Mouse (Mus musculus) erythroblast, embryonic 14.5 days (primary cell): ENCODE data around the gene Cmtr1. TPM values are rescaled to one million over a fixed set of nuclear protein-coding genes. Genes with fewer than 3 reads are reported as not detected.

Experiments
- H3K27me3 ChIP-seq: 2 replicates; pipeline ENCODE4 v1.6.1; 2012; ENCODE audit warnings: inconsistent platforms; ENCODE audit not compliant: control insufficient read depth
- H3K36me3 ChIP-seq: 2 replicates; pipeline ENCODE4 v1.6.1; 2012; ENCODE audit warnings: mild to moderate bottlenecking, inconsistent platforms; ENCODE audit not compliant: control insufficient read depth
- H3K4me1 ChIP-seq: 2 replicates; pipeline ENCODE4 v1.6.1; 2012; ENCODE audit warnings: inconsistent platforms; ENCODE audit not compliant: control insufficient read depth
- H3K4me3 ChIP-seq: replicated peaks from 2 replicates; pipeline ENCODE3; 2012; ENCODE audit warnings: moderate library complexity, mild to moderate bottlenecking, inconsistent platforms
- H3K9me3 ChIP-seq: 2 replicates; pipeline ENCODE4 v1.6.1; 2012; ENCODE audit warnings: low read length, inconsistent platforms, mixed read lengths; ENCODE audit not compliant: control insufficient read depth
- GATA1 ChIP-seq: IDR thresholded peaks from 2 replicates; pipeline ENCODE4 v1.6.1; 2012; ENCODE audit warnings: low read length, inconsistent platforms, mixed read lengths
- TAL1 ChIP-seq: IDR thresholded peaks from 3 replicates; pipeline ENCODE4 v1.6.1; 2012; ENCODE audit warnings: low read length, inconsistent platforms, mixed read lengths
- polyA plus RNA-seq: library from polyadenylated mRNA; stranded (reverse); fragments of >175 nt; gene quantifications from 2 replicates; pipeline ENCODE4 v1.2.3, GENCODE M21; 2012

The Cmtr1 gene
- polyA plus RNA-seq, 1 experiment = 4.5 TPM

- Histone ChIP-seq H3K36me3 (peaks cover 98% of the 10 kb centered on the region), H3K9me3 (peaks cover 3% of the 10 kb centered on the region), H3K27me3 (no peaks in the 10 kb centered on the region), H3K4me1 (peaks cover 17% of the 10 kb centered on the region), H3K4me3 (no peak overlapping the region)
- TF ChIP-seq GATA1 (no peak), TAL1 (no peak)
Observed at GRCm38 (mm10) chr17:29693571-29693970, 33.2 kb downstream of the Cmtr1 start.

GRCm38 (mm10) chr17:29694516-29694915 is 34.1 kb downstream of the Cmtr1 start:
- H3K4me1 ChIP-seq = peaks cover 15% of the 10 kb centered on the region
- no peaks in the 10 kb centered on the region for H3K27me3 ChIP-seq

GRCm38 (mm10) chr17:29696940-29697339 is 36.5 kb downstream of the Cmtr1 start:
- H3K4me1 ChIP-seq = peaks cover 13% of the 10 kb centered on the region
- TF ChIP-seq GATA1 (no peak), TAL1 (no peak)
- no peaks in the 10 kb centered on the region for H3K9me3 ChIP-seq
- H3K4me3 ChIP-seq = no peak overlapping the region
- H3K27me3 ChIP-seq = no peaks in the 10 kb centered on the region
- H3K36me3 ChIP-seq = peaks cover 98% of the 10 kb centered on the region

More at GRCm38 (mm10) chr17:29694516-29694915, 34.1 kb downstream of the Cmtr1 start:
- TF ChIP-seq GATA1 = no peak
- TF ChIP-seq TAL1 = no peak
- Histone ChIP-seq H3K9me3 (no peaks in the 10 kb centered on the region), H3K4me3 (no peak overlapping the region), H3K36me3 (peaks cover 98% of the 10 kb centered on the region)

- TF ChIP-seq GATA1 (no peak), TAL1 (no peak)
- Histone ChIP-seq H3K9me3 (no peaks in the 10 kb centered on the region), H3K4me1 (peaks cover 8% of the 10 kb centered on the region), H3K36me3 (peaks cover 100% of the 10 kb centered on the region), H3K4me3 (no peak overlapping the region), H3K27me3 (no peaks in the 10 kb centered on the region)
Observed at GRCm38 (mm10) chr17:29698421-29698820, 38.0 kb downstream of the Cmtr1 start.

GRCm38 (mm10) chr17:29700573-29700972 is 40.2 kb downstream of the Cmtr1 start:
- Histone ChIP-seq H3K9me3 (no peaks in the 10 kb centered on the region), H3K36me3 (peaks cover 98% of the 10 kb centered on the region), H3K4me3 (no peak overlapping the region), H3K27me3 (no peaks in the 10 kb centered on the region), H3K4me1 (peaks cover 16% of the 10 kb centered on the region)
- TF ChIP-seq TAL1 (no peak), GATA1 (no peak)

GRCm38 (mm10) chr17:29702938-29703710 is 42.7 kb downstream of the Cmtr1 start:
- no peak overlapping the region for H3K4me3 ChIP-seq
- TF ChIP-seq GATA1 = no peak
- no peak for TF ChIP-seq TAL1
- peaks cover 81% of the 10 kb centered on the region for H3K36me3 ChIP-seq
- no peaks in the 10 kb centered on the region for H3K27me3 ChIP-seq
- H3K4me1 ChIP-seq = peaks cover 18% of the 10 kb centered on the region
- no peaks in the 10 kb centered on the region for H3K9me3 ChIP-seq

GRCm38 (mm10) chr17:29704781-29705180 is 44.4 kb downstream of the Cmtr1 start:
- no peaks in the 10 kb centered on the region for H3K27me3 ChIP-seq
- TF ChIP-seq TAL1 = no peak
- TF ChIP-seq GATA1 = no peak
- no peaks in the 10 kb centered on the region for H3K9me3 ChIP-seq
- peaks cover 34% of the 10 kb centered on the region for H3K4me1 ChIP-seq
- no peak overlapping the region for H3K4me3 ChIP-seq
- H3K36me3 ChIP-seq = peaks cover 72% of the 10 kb centered on the region

GRCm38 (mm10) chr17:29705881-29706280 is 45.5 kb downstream of the Cmtr1 start:
- Histone ChIP-seq H3K4me3 (no peak overlapping the region), H3K36me3 (peaks cover 69% of the 10 kb centered on the region), H3K27me3 (no peaks in the 10 kb centered on the region), H3K9me3 (no peaks in the 10 kb centered on the region), H3K4me1 (peaks cover 38% of the 10 kb centered on the region)
- TF ChIP-seq GATA1 = no peak
- TF ChIP-seq TAL1 = no peak

GRCm38 (mm10) chr17:29706981-29707545 is 46.7 kb downstream of the Cmtr1 start:
- no peak overlapping the region for H3K4me3 ChIP-seq
- H3K9me3 ChIP-seq = no peaks in the 10 kb centered on the region
- no peak for TF ChIP-seq GATA1
- TF ChIP-seq TAL1 = no peak
- no peaks in the 10 kb centered on the region for H3K27me3 ChIP-seq
- peaks cover 41% of the 10 kb centered on the region for H3K4me1 ChIP-seq
- H3K36me3 ChIP-seq = peaks cover 61% of the 10 kb centered on the region
